Mouse (Mus musculus) heart, embryonic 10.5 days (tissue): Measurements from ENCODE around the gene Grb2. TPM values are rescaled to one million over a fixed set of nuclear protein-coding genes. Genes with fewer than 3 reads are reported as not detected.

ENCODE experiments used
- DNase-seq: peaks from one replicate; pipeline ENCODE4 v3.0.0-alpha.2; 2017; ENCODE audit warnings: low spot score
- H3K27ac ChIP-seq: fragments of 300-500 bp; sonication (generic); 2 replicates; pipeline ENCODE4 v1.5.1; 2016; ENCODE audit warnings: mild to moderate bottlenecking
- H3K27me3 ChIP-seq: fragments of 300-500 bp; sonication (generic); 2 replicates; pipeline ENCODE4 v1.6.1; 2016; ENCODE audit warnings: mild to moderate bottlenecking; ENCODE audit not compliant: poor library complexity, insufficient read depth, severe bottlenecking
- H3K36me3 ChIP-seq: fragments of 300-500 bp; sonication (generic); 2 replicates; pipeline ENCODE4 v1.6.1; 2016; ENCODE audit warnings: mild to moderate bottlenecking, moderate library complexity
- H3K4me1 ChIP-seq: fragments of 300-500 bp; sonication (generic); 2 replicates; pipeline ENCODE4 v1.6.1; 2016; ENCODE audit warnings: mild to moderate bottlenecking
- H3K4me3 ChIP-seq: fragments of 300-500 bp; sonication (generic); 2 replicates; pipeline ENCODE4 v1.5.1; 2016; ENCODE audit warnings: mild to moderate bottlenecking, moderate library complexity
- H3K9me3 ChIP-seq: fragments of 300-500 bp; sonication (generic); 2 replicates; pipeline ENCODE4 v1.6.1; 2016; ENCODE audit warnings: mild to moderate bottlenecking, moderate library complexity
- WGBS: fragments of 180-500 bp; shearing (Covaris S2); methylation state at CpG from one replicate; pipeline ENCODE4 v1.1.7; 2016; 5-methylcytosine and 5-hydroxymethylcytosine counted together
- polyA plus RNA-seq: library from polyadenylated mRNA; unstranded; fragments of >200 nt; fragmentation: Nextera tagmentation; extraction: Ambion mirVana; gene quantifications from 2 replicates; pipeline ENCODE4 v1.2.1, GENCODE M21; 2016

The Grb2 gene
- polyA plus RNA-seq, 1 experiment from 2014 or later = 107 TPM

- H3K9me3 ChIP-seq = no peaks in the 10 kb centered on the region
- H3K4me1 ChIP-seq = no peaks in the 10 kb centered on the region; the same call in 1 of the 2 replicates
- no peaks in the 10 kb centered on the region for H3K27me3 ChIP-seq
- WGBS = 77% methylated on average over 9 of the region's 9 CpGs
- peaks cover 56% of the 10 kb centered on the region for H3K36me3 ChIP-seq
- H3K27ac ChIP-seq = no peak overlapping the region
- no peak overlapping the region for H3K4me3 ChIP-seq
- DNase-seq = no peak
Observed at GRCm38 (mm10) chr11:115623487-115624070, 84.8 kb downstream of the Grb2 start.

DNA sequence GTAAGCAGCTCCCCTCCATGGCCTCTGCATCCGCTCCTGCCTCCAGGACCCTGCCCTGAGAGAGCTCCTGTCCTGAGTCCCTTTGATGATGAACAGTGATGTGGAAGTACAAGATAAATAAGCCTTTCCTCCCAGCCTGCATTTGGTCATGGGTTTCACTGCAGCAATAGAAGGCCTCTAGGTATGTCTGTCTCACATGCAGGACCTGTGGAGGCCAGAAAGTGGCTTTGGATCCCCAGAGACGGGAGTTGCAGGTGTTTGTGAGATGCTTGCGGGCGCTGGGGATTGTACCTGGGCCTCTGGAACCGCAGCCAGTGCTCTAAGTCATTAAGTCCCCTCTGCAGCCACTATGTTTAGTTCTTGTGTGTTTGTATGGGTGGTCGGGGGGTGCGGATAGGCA, 88.4 kb downstream of the Grb2 start:
- H3K27me3 ChIP-seq = no peaks in the 10 kb centered on the region
- H3K9me3 ChIP-seq = no peaks in the 10 kb centered on the region
- DNase-seq = no peak
- no peak overlapping the region for H3K4me3 ChIP-seq
- H3K4me1 ChIP-seq = peaks cover 15% of the 10 kb centered on the region
- 97% methylated on average over 7 of the region's 7 CpGs for WGBS
- H3K36me3 ChIP-seq = peaks cover 83% of the 10 kb centered on the region
- no peak overlapping the region for H3K27ac ChIP-seq

DNA sequence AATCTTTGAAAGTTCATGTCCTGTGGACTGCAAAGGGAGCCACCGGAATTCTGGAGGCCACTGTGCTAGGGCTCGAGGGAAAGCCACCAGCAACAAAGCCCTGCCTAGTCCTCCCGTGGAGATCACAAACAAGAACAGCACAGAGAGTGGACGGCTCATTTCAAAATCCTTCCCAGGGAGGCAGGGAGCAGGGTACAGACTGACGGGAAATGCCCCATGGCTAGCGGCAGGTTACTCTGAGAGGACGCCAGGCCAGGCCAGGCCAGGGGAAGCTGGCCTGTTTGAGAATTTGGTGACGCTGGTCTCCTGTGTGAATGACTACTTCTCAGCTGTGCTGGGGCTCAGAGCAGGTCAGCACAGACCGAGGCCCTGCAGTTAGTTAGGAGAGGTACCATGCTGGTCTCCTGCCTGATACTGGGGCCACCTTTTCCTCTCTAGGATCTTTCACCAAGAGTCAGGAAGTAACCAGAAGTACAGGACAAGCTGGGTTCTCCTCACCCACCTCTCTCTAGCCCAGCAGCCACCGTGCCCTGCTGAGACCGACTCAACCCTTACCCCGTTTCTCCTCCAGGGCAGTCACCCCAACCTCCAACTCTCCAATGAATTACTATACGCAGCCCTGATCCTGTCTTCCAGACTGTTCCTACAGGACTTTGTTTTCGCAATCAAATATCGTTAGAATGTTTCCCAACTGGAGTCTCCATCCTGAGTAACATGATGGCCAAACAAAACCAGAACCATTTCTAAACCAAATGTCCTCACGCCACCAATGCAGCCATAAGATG, 89.5 kb downstream of the Grb2 start:
- Histone ChIP-seq H3K36me3 (peaks cover 88% of the 10 kb centered on the region), H3K4me3 (no peak overlapping the region), H3K27ac (no peak overlapping the region), H3K4me1 (peaks cover 22% of the 10 kb centered on the region), H3K27me3 (no peaks in the 10 kb centered on the region), H3K9me3 (no peaks in the 10 kb centered on the region)
- no peak for DNase-seq
- 87% methylated on average over 16 of the region's 16 CpGs for WGBS

GRCm38 (mm10) chr11:115618001-115618400, 90.4 kb downstream of the Grb2 start:
- no peak for DNase-seq
- no peak overlapping the region for H3K27ac ChIP-seq
- peaks cover 30% of the 10 kb centered on the region for H3K4me1 ChIP-seq
- H3K4me3 ChIP-seq = no peak overlapping the region
- H3K9me3 ChIP-seq = no peaks in the 10 kb centered on the region
- peaks cover 79% of the 10 kb centered on the region for H3K36me3 ChIP-seq
- no peaks in the 10 kb centered on the region for H3K27me3 ChIP-seq
- WGBS = 90% methylated on average over 2 of the region's 2 CpGs

DNA sequence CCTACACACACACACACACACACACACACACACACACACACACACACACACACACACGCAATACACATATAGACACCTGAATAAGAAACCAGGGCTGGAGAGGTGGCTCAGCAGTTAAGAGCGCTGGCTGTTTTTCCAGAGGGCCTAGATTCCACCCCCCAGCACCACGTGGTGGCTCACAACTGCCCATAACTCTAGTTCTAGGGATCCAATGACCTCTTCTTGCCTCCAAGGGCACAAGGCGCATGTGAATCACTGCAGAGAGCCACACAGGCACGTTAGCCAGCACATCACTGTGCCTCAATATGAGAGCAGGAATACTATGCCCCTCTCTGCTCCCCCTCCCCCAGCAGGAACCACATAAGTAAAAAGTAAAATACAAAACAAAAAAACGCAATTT, 91.5 kb downstream of the Grb2 start:
- Histone ChIP-seq H3K9me3 (no peaks in the 10 kb centered on the region), H3K27ac (0 out of 2 replicates have a peak overlapping the region, but pooled peaks have one; percentile 17), H3K4me3 (no peak overlapping the region), H3K36me3 (peaks cover 68% of the 10 kb centered on the region), H3K4me1 (peaks cover 32% of the 10 kb centered on the region), H3K27me3 (no peaks in the 10 kb centered on the region)
- 82% methylated on average over 6 of the region's 6 CpGs for WGBS
- DNase-seq = no peak

- H3K27ac ChIP-seq = no peak overlapping the region
- WGBS = 90% methylated on average over 7 of the region's 7 CpGs
- H3K27me3 ChIP-seq = no peaks in the 10 kb centered on the region
- H3K9me3 ChIP-seq = no peaks in the 10 kb centered on the region
- H3K4me3 ChIP-seq = no peak overlapping the region
- peaks cover 64% of the 10 kb centered on the region for H3K36me3 ChIP-seq
- DNase-seq = no peak
- peaks cover 37% of the 10 kb centered on the region for H3K4me1 ChIP-seq
Observed at GRCm38 (mm10) chr11:115616371-115616770, 92.0 kb downstream of the Grb2 start.

DNA sequence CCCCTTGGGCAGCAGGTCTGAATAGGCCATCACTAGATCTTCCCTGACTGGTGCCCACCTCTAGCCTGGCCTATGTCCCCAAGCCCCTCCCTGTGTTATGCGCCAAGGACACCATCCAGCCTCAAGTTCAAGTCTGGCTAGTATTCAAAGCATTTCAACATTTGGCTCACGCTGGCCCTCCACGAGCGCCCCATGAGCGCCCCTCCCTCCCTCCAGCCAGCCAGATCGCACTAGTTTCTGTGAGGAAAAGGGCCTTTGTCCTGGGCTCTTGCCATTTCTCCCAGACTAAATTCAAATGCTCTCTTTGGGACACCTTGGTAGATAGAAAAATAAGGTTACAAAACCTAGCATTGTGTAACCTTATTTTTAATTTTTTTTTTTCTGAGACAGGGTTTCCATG, 92.5 kb downstream of the Grb2 start:
- DNase-seq = no peak
- Histone ChIP-seq H3K9me3 (no peaks in the 10 kb centered on the region), H3K27ac (no peak overlapping the region), H3K4me3 (no peak overlapping the region), H3K36me3 (peaks cover 59% of the 10 kb centered on the region), H3K4me1 (peaks cover 38% of the 10 kb centered on the region), H3K27me3 (no peaks in the 10 kb centered on the region)
- 87% methylated on average over 6 of the region's 6 CpGs for WGBS

DNA sequence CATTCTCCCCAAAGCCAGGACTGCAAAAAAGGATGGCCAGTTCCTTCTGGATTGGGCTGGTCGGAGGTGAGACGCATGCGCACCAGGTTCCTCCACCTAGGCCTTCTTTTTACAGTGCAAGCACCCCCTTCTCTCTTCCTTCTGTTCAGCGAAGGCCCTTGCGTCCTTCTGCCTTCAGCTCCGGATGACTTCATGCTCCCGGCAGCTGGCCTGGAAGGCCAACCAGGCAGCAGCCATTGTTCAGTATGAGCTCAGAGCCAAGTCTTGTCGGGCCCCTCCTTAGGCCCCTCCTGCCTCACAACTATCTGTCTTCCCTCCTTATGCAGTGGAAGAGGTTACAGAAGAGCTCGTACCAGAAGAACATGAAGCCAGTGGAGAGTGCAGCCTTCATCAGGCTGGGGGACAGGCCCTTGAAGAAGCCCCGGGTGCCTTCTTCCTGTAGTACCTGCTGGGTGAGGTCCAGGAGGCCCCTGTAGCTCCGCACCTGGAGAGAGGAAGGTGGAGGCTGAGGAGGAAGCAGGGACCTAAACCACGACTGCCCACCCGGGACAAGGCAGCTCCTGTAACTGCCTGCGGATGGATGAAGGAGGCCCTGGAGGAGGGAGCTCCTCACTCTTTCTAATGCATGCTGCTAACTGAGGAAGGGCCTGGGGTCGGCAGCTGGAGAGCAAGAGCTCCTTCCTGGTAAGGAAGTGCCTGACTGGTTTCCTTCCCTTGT, 93.1 kb downstream of the Grb2 start:
- Histone ChIP-seq H3K27ac (peak overlapping the region; percentile 37; the same call in 1 of the 2 replicates), H3K4me1 (peaks cover 38% of the 10 kb centered on the region), H3K27me3 (no peaks in the 10 kb centered on the region), H3K36me3 (peaks cover 53% of the 10 kb centered on the region), H3K4me3 (no peak overlapping the region), H3K9me3 (no peaks in the 10 kb centered on the region)
- DNase-seq = no peak
- 80% methylated on average over 15 of the region's 15 CpGs for WGBS

GRCm38 (mm10) chr11:115614346-115615107, 93.9 kb downstream of the Grb2 start:
- H3K9me3 ChIP-seq = no peaks in the 10 kb centered on the region
- H3K4me3 ChIP-seq = no peak overlapping the region
- H3K27me3 ChIP-seq = no peaks in the 10 kb centered on the region
- DNase-seq = no peak
- no peak overlapping the region for H3K27ac ChIP-seq
- peaks cover 38% of the 10 kb centered on the region for H3K4me1 ChIP-seq
- peaks cover 50% of the 10 kb centered on the region for H3K36me3 ChIP-seq
- WGBS = 82% methylated on average over 10 of the region's 10 CpGs

GRCm38 (mm10) chr11:115613138-115613945, 95.1 kb downstream of the Grb2 start:
- WGBS = under 1% methylated on average over 16 of the region's 16 CpGs
- Histone ChIP-seq H3K9me3 (no peaks in the 10 kb centered on the region), H3K27me3 (no peaks in the 10 kb centered on the region), H3K4me3 (peak overlapping the region; percentile 76), H3K36me3 (peaks cover 50% of the 10 kb centered on the region), H3K27ac (peak overlapping the region; percentile 93), H3K4me1 (peaks cover 38% of the 10 kb centered on the region)
- DNase-seq = no peak

- Histone ChIP-seq H3K9me3 (no peaks in the 10 kb centered on the region), H3K4me3 (peak within 1 kb of the TSS; percentile 76), H3K36me3 (peaks cover 52% of the 10 kb centered on the region), H3K4me1 (peaks cover 37% of the 10 kb centered on the region), H3K27me3 (no peaks in the 10 kb centered on the region), H3K27ac (peak within 1 kb of the TSS; percentile 93)
- under 1% methylated on average over 65 of the region's 80 CpGs for WGBS
- DNase-seq = peak; percentile 96
Observed at GRCm38 (mm10) chr11:115612410-115613137, 95.8 kb downstream of the Grb2 start, which contains the start of gene Mif4gd. Gene Mif4gd (minus strand): TSS chr11:115612969.
